Mouse (Mus musculus) splenic B cell, adult 2 months (primary cell): ENCODE measurements around the gene 1600002K03Rik.
A peak's percentile ranks its signal among the peaks of the same experiment; 100 is the strongest.

Experiments used
- DNase-seq: peaks from one replicate; pipeline ENCODE4 v3.0.0-alpha.2; 2011; ENCODE audit warnings: low read depth, low spot score
- H3K27me3 ChIP-seq: 2 replicates; pipeline ENCODE4 v1.6.1; 2012; ENCODE audit warnings: mild to moderate bottlenecking, low read length, moderate library complexity, mixed read lengths; ENCODE audit not compliant: control insufficient read depth, poor library complexity, insufficient read depth, severe bottlenecking
- H3K36me3 ChIP-seq: 2 replicates; pipeline ENCODE4 v1.6.1; 2012; ENCODE audit warnings: mild to moderate bottlenecking, low read length, moderate library complexity, mixed read lengths; ENCODE audit not compliant: control insufficient read depth, poor library complexity, insufficient read depth, severe bottlenecking

Gene 1600002K03Rik

DNA sequence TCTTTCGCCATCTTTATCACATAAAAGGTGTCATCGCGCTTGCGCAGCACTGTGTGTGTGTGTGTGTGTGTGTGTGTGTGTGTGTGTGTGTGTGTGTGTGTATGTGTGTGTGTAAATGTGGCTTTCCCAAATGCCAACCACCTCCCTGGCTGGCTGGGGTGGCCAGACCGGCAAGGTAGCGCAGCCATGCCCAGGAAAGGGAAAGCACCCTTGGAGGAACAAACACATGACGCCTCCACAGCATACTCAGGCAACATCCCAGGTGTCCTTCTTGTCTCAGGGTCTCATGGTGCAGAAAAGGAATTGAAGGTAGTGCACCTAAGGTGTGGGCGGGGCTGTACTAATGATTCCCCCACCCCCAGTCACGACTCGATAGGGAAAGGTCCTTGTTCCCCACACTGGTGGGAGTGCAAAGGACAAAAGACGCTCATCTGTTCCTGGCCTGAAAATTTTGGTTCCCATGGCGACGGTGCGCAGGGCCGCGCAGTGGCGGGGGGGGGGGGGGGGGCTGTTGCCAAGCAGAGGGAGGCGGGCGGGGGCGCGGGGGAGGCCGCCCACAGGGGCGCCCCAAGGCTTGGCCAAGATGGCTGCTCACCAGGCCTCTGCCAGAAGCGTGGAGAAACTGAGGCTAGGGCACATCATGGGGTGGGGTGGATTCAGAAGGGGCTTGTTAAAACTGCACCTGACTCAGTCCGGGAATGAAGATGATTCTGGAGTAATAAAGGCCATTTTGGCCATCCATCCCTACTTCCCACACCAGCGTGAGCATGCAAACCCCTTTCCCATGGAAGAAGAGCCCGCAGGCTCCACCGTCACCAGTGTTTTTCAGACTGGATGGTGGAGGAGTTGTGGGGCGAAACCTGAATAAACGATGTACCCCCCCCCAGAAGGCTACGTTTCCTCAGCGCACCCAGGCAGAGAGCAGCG is 34.9 kb upstream of the 1600002K03Rik start:
- peak; percentile 52 for DNase-seq
- H3K36me3 ChIP-seq = no peaks in the 10 kb centered on the region
- no peaks in the 10 kb centered on the region for H3K27me3 ChIP-seq

DNA sequence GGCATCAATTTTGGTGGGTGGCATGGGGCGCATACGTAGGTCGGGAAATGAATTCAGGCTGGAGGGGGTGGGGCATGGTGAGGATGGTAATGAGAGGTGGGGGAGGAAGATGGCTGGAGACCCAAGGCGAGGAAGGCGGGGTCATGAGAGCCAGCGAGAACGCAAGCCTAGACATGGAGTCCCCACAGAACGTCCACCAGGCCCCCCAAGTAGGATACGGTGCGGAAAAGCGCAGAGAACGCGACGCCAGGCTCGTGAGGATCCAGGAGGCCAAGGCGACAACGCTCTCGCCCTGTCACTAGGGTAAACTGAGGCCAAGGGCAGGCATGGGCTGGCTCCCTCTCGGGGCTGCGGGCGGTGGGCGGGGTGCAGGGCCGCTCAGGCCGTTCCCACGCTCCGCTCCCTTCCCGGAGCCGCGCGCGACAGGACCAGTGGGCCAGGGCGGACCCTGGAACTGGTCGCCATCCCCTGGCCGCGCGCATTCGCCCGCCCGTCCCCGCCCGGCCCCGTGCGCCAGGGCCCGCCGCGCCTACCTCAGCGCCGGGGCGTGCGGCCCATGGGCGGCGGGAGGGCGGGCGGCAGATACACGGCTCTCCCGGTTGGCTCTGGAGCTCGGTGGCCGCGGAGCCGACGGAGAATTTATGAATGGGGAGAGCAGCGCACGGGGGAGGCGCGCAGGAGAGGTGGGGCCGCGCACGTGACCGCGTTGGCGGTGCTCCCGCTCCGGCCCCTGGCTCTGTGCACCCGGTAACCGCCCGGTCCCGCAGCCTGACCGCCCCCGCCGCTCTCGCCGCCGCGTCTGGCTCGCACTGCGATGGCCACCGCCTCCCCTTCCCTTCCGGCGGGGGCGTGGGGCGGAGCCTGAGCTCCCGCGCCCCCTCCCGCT is 33.9 kb upstream of the 1600002K03Rik start, which contains the start of gene Atp5d:
Gene Atp5d, plus strand, starts transcription at position 80 of the 886 bp plus-strand sequence.
- no peaks in the 10 kb centered on the region for H3K27me3 ChIP-seq
- peak; percentile 70 for DNase-seq

DNA sequence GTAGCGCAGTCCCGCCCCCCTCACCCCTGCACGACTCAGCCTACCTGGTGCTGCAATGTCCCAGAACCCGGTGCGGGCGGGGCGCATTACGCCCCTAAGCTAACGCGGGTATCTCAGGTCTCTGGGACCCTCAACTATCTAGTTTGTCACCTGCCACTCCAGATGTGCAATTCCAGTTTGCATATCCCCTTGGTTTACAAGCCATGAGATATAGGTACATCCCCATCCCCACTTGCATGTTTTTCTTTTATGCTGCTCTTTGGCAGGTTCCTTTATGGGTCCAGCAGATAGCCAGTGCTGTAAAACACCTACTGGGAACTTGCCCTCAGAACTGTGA is 33.3 kb upstream of the 1600002K03Rik start:
- Histone ChIP-seq H3K27me3 (no peaks in the 10 kb centered on the region), H3K36me3 (no peaks in the 10 kb centered on the region; the same call in 1 of the 2 replicates)
- DNase-seq = no peak

More for the DNA sequence above, 33.9 kb upstream of the 1600002K03Rik start, which contains the start of gene Atp5d:
- H3K36me3 ChIP-seq = no peaks in the 10 kb centered on the region; the same call in 1 of the 2 replicates

DNA sequence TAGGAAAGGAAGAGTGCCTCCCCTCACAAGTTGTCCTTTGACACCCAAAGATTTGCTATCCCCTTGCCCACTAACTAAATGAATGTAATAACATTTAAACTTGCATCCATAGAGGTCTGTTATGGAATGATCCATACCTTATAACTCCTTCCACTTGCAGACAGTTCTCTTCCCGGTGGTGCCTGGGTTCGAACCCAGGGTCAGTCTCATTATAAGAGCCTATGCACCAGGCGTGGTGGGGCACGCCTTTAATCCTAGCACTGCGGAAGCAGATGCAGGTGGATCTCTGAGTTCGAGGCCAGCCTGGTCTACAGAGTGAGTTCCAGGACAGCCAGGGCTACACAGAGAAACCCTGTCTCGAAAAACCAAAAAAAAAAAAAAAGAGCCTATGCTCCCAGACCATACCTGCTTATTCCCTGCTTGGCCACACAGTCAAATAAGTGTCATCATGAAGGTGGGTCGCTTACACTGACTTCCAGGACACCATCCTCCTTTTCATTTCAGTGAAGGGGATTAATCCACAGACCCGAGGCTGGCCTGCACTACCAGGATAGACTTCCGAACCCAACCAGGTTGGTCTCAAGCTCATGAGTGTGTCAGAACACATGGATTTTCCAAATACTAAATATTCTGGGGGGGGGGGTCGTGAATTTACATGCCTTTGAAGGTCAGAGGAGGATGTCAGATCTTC is 32.6 kb upstream of the 1600002K03Rik start:
- Histone ChIP-seq H3K27me3 (no peaks in the 10 kb centered on the region), H3K36me3 (peaks cover under 1% of the 10 kb centered on the region; the same call in 1 of the 2 replicates)
- no peak for DNase-seq

DNA sequence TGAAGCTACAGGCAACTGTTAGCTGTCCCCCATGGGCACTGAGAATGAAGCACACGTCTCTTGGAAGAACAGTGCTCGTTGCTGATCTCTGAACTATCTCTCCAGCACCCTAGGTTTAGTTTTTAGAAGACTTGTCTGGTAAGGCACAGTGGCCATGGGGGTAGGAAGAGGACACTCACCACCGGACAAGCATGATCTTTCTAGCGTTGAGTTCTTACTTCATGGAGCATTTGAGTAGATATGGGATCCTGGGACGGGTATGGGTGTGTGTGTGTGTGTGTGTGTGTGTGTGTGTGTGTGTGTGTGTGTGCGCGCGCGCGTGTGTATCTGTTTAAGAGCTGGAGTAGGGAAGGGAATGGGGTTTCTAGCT is 32.1 kb upstream of the 1600002K03Rik start, which contains the start of gene Cbarp:
Gene Cbarp, minus strand, starts transcription at position 170 of the 370 bp plus-strand sequence.
- DNase-seq = no peak
- H3K36me3 ChIP-seq = peaks cover 3% of the 10 kb centered on the region
- H3K27me3 ChIP-seq = no peaks in the 10 kb centered on the region

DNA sequence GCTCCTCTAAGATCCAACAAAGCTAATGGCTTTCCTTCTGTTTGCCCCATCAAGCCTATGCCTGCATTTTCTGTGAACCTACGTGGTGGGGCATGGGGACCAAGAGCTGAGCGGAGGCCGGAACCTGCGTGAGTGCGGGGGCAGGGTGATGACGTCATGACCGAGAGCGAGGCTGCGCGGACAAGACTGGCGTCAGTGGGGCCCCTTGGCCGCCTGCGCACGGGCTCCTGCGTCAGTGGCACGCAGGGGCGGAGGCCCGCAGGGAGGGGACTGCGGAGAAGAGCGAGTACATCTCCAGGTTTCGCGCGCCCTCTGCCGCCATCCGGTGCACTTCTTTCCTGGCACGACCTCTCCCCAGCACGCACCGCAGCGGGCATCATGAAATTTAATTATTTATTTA is 31.5 kb upstream of the 1600002K03Rik start:
- H3K27me3 ChIP-seq = no peaks in the 10 kb centered on the region
- peaks cover 3% of the 10 kb centered on the region for H3K36me3 ChIP-seq

DNA sequence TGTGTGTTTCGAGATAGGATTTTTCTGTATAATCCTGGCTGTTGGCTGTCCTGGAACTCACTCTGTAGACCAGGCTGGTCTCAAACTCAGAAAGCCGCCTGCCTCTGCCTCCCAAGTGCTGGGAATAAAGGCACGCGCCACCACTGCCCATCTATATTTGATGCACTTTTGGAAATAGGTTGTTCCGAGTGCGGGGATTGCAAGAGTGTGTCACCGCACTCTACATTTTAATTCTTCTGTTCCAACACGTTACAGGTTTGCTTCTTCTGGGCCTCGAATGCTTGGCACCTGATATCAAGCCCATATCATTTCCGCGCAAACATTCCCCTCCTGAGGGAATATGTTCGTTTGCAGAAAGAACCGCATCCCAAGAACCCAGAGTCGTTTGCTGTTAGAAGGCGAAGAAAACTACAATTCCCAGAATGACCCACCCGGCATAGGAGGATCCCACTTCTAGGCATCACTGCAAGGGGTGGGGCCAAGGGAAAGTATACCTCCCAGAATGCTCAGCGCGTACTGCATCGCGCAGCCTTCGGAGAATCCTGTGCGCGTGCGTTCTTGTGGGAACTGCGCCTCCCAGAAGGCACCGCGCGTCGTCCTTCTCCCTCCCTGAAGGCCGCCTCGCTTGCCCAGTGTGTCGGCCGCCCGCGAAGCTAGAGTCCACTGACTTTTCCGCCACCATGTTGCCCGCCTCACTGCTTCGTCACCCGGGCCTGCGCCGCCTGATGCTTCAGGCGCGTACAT is 30.8 kb upstream of the 1600002K03Rik start:
- no peaks in the 10 kb centered on the region for H3K27me3 ChIP-seq

More for the DNA sequence above, 31.5 kb upstream of the 1600002K03Rik start:
- peak; percentile 99 for DNase-seq

DNA sequence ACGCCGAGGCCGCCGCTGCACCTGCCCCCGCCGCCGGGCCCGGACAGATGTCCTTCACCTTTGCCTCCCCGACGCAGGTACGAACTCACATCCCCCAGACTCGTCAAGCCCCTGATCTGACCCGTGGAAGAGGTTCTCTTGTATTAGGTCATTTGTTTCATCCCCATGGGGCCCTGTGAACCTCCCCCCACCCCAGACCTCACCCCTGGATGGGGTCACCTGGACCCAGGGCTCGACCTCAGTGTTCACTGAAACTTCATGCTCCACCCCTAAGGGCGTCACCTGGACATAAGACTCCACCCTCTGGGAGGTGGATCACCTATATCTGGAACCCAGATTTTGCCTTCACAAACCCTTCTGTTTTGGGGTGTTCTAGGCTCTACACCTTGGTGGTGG is 30.2 kb upstream of the 1600002K03Rik start:
- Histone ChIP-seq H3K36me3 (peaks cover 3% of the 10 kb centered on the region), H3K27me3 (no peaks in the 10 kb centered on the region)
- DNase-seq = peak; percentile 54

More for the DNA sequence above, 30.8 kb upstream of the 1600002K03Rik start:
- peak; percentile 97 for DNase-seq
- H3K36me3 ChIP-seq = peaks cover 3% of the 10 kb centered on the region

DNA sequence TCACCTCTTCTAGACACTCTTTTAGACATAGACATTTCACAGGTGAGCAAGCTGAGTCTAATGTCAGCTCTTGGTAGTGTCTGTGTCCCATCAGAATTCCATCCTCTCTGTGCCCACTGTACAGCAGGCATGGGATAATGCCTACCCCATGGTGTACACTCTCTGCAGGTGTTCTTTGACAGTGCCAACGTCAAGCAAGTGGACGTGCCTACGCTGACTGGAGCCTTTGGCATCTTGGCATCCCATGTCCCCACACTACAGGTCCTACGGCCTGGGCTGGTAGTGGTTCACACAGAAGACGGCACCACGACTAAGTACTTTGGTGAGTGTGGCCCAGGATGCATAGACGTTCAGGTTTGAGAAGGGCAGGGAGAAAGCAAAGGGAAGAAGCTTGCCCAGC is 29.1 kb upstream of the 1600002K03Rik start:
- H3K36me3 ChIP-seq = peaks cover 3% of the 10 kb centered on the region
- DNase-seq = no peak
- H3K27me3 ChIP-seq = no peaks in the 10 kb centered on the region

DNA sequence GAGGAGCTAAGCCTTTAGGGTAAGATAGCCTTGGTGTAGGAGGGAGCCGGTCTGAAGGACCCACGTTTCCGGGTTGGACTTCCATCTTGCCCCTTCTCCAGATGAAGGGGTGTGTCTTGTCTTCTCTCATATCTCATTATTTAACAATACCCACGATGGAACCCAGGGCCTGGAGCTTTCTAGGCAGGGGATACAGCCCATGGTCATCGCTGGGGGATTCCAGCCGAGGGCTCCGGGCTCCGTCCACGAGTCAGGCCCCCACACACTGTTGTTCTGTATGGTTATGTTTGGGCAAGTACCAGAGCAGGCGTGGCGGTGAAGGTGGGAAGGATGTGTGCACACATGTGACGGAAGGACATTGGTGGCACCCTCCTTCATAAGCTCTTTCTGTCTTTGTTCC is 28.6 kb upstream of the 1600002K03Rik start:
- Histone ChIP-seq H3K36me3 (peaks cover 3% of the 10 kb centered on the region), H3K27me3 (no peaks in the 10 kb centered on the region)
- no peak for DNase-seq

DNA sequence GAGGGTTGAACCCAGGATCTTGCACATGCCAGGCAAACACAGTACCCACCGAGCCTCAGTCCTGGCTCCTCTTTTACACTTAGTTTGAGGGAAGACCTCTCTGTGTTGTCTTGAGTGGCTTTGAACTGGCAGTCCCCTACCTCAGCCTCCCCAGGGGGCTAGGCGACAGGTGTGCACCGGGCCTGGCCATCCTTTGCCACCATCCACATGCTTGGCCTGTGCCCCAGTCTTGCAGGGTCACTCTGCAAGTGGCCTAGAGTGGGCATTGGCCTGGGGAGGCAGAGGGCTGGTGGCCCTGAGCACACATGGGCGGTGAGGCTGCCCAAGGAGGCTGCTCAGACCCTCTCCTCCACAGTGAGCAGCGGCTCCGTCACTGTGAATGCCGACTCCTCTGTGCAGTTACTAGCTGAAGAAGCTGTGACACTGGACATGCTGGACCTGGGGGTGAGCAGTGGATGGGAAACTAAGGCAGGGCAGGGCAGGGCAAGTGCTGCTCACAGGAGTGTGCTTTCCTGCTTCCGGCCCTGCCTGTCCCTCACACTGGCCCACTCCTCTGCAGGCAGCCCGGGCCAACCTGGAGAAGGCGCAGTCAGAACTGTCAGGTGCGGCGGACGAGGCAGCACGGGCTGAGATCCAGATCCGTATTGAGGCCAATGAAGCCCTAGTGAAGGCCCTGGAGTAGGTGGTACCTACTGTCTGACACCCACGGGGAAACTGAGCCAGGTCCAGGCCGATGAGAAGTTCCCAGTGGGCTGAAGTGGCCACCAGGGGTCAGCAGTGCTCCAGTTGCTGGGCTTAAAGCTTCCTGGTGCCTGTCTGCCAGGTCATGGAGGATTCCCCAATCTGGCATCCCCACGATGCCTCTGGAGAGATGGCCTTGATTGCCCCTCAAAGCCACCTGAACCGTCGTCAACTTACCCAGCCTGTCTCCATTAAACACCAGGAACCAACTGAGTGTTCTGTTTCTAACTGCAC is 27.6 kb upstream of the 1600002K03Rik start:
- peak; percentile 84 for DNase-seq
- H3K36me3 ChIP-seq = peaks cover 3% of the 10 kb centered on the region
- no peaks in the 10 kb centered on the region for H3K27me3 ChIP-seq

DNA sequence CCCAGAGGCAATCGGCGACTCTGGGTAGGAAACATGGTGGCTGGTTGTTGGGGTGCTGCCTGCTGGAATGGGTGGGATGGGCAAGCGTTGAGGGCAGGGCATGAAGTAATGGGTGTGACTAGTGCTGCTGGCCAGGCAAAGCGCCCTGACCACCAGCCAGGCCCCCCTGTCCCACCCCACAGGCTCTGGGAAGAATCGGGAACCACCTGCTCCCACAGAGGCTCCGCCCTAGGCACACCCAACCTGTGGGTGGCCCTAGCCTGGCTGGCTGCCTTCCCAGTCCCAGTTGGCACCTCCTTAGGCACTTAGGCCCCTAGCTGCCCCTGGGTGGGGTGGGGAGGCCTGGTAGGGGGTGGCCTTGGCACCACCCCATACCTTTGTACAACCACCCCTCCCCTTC is 26.8 kb upstream of the 1600002K03Rik start:
- Histone ChIP-seq H3K27me3 (no peaks in the 10 kb centered on the region), H3K36me3 (peaks cover 3% of the 10 kb centered on the region)
- no peak for DNase-seq

DNA sequence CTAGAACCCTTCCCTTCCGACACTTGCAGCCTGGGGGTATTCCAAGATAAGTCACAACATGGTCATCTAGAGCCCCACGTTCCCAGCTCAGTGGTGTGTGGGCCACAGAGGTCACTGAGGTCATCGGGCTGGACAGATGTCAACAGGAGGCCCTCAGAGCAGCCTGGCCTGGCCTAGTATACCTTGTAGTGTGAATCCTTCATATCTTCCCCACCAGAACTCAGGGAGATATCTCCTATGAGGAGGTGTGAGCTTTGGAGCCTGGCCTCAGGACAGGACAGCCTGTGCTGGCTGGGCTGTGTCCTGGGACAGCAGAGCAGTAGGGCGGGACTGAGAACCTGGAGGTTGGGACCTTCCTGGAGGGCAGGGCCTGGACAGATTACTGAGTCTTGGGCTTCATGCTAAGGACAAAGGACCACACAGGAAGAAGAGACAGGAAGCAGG is 26.2 kb upstream of the 1600002K03Rik start:
- H3K27me3 ChIP-seq = no peaks in the 10 kb centered on the region
- DNase-seq = no peak
- H3K36me3 ChIP-seq = peaks cover 5% of the 10 kb centered on the region
